Mouse (Mus musculus) liver, embryonic 11.5 days (tissue): ENCODE results near the gene Xrn2. TPM values are rescaled to one million over a fixed set of nuclear protein-coding genes. Genes with fewer than 3 reads are reported as not detected.

ENCODE experiments used
- ATAC-seq: fragments of 200-750 bp; cut with Nextera tagmentation; replicated peaks from 2 replicates; pipeline ENCODE4 v1.8.0; 2017; ENCODE audit warnings: moderate number of reproducible peaks, mild to moderate bottlenecking, moderate TSS enrichment, moderate library complexity; ENCODE audit not compliant: low FRiP score
- DNase-seq: peaks from one replicate; pipeline ENCODE4 v3.0.0-alpha.2; 2017; ENCODE audit warnings: low spot score
- H3K27ac ChIP-seq: fragments of 300-500 bp; sonication (generic); 2 replicates; pipeline ENCODE4 v1.5.1; 2014; ENCODE audit warnings: mild to moderate bottlenecking, low read depth, low read length, control low read depth
- H3K27me3 ChIP-seq: fragments of 300-500 bp; sonication (generic); replicated peaks from 2 replicates; pipeline ENCODE4 v1.6.1; 2014; ENCODE audit warnings: low read length, mixed read lengths; ENCODE audit not compliant: control insufficient read depth, insufficient read depth
- H3K36me3 ChIP-seq: fragments of 300-500 bp; sonication (generic); 2 replicates; pipeline ENCODE4 v1.6.1; 2014; ENCODE audit warnings: mild to moderate bottlenecking, low read length, moderate library complexity, mixed read lengths; ENCODE audit not compliant: control insufficient read depth, insufficient read depth
- H3K4me1 ChIP-seq: fragments of 300-500 bp; sonication (generic); replicated peaks from 2 replicates; pipeline ENCODE4 v1.6.1; 2014; ENCODE audit warnings: low read length, mixed read lengths; ENCODE audit not compliant: control insufficient read depth, insufficient read depth
- H3K4me2 ChIP-seq: fragments of 300-500 bp; sonication (generic); 2 replicates; pipeline ENCODE4 v1.6.1; 2014; ENCODE audit warnings: mild to moderate bottlenecking, control low read depth, moderate library complexity
- H3K4me3 ChIP-seq: fragments of 300-500 bp; sonication (generic); 2 replicates; pipeline ENCODE4 v1.5.1; 2014; ENCODE audit warnings: low read depth, low read length, control low read depth
- H3K9ac ChIP-seq: fragments of 300-500 bp; sonication (generic); 2 replicates; pipeline ENCODE4 v1.6.1; 2014; ENCODE audit warnings: low read depth, low read length, control low read depth
- H3K9me3 ChIP-seq: fragments of 300-500 bp; sonication (generic); 2 replicates; pipeline ENCODE4 v1.6.1; 2016; ENCODE audit warnings: low read length, inconsistent platforms, mixed read lengths; ENCODE audit not compliant: control insufficient read depth
- WGBS: fragments of 180-500 bp; shearing (Covaris S2); extraction: QIAGEN DNeasy Blood & Tissue Kit; methylation state at CpG from one replicate; pipeline ENCODE4 v1.1.7; 2014; 5-methylcytosine and 5-hydroxymethylcytosine counted together
- polyA plus RNA-seq: library from polyadenylated mRNA; unstranded; fragments of >200 nt; fragmentation: Nextera tagmentation; extraction: Ambion mirVana; gene quantifications from 2 replicates; pipeline ENCODE4 v1.2.1, GENCODE M21; 2014

The Xrn2 gene
- polyA plus RNA-seq, 1 experiment from 2014 or later: 88.0 TPM

DNA sequence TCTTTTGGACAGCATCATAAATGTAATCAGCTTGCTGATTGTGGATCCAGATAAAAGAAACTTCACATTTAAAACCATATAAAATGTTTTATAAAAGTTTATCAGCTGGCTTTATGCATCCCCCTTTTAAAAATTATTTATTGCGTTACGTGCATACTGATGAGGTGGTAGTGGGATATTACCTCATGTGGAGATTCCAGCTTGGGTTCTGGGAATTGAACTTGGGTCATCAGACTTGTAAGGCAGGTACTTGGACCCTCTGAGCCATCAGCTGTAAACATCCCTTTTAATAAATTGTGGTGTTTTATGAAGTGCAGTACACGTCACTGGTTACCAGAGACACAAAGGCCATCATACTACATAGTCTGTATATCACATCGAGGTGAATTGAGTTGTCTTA is 61.6 kb downstream of the Xrn2 start:
- no peaks in the 10 kb centered on the region for H3K9me3 ChIP-seq
- no peak for DNase-seq
- H3K36me3 ChIP-seq: no peaks in the 10 kb centered on the region; the same call in 1 of the 2 replicates
- WGBS: 92% methylated on average over 4 of the region's 4 CpGs
- H3K4me1 ChIP-seq: no peaks in the 10 kb centered on the region
- H3K4me3 ChIP-seq: no peak overlapping the region
- H3K4me2 ChIP-seq: no peak overlapping the region
- no peak overlapping the region for H3K9ac ChIP-seq
- H3K27ac ChIP-seq: no peak overlapping the region
- no peaks in the 10 kb centered on the region; the same call in 1 of the 2 replicates for H3K27me3 ChIP-seq
- ATAC-seq: no peak

DNA sequence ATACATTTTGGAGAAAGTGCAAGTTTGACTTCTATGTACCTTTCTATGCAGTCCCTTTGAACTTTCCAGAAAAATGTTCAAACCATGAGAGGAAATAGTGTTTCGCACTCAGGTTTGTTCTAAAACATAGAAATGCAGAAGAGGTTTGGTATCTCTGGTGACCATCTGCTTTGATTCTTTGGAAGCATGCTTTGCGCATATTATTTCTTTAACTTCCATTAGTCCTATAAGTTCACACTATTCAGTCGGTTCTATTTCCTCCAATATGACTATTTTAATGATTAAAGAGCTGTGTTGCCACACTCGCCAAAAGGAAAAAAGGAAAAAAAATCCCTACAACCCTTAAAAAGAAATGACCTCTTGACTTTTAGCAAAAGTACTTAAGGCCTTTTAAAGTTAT is 69.6 kb downstream of the Xrn2 start:
- no peak overlapping the region for H3K4me2 ChIP-seq
- 63% methylated on average over 4 of the region's 4 CpGs for WGBS
- H3K4me1 ChIP-seq: peaks cover 12% of the 10 kb centered on the region
- no peak overlapping the region for H3K4me3 ChIP-seq
- DNase-seq (no peak), ATAC-seq (no peak)
- H3K36me3 ChIP-seq: no peaks in the 10 kb centered on the region
- H3K27ac ChIP-seq: no peak overlapping the region
- peaks cover 63% of the 10 kb centered on the region for H3K27me3 ChIP-seq
- no peaks in the 10 kb centered on the region for H3K9me3 ChIP-seq
- no peak overlapping the region for H3K9ac ChIP-seq

DNA sequence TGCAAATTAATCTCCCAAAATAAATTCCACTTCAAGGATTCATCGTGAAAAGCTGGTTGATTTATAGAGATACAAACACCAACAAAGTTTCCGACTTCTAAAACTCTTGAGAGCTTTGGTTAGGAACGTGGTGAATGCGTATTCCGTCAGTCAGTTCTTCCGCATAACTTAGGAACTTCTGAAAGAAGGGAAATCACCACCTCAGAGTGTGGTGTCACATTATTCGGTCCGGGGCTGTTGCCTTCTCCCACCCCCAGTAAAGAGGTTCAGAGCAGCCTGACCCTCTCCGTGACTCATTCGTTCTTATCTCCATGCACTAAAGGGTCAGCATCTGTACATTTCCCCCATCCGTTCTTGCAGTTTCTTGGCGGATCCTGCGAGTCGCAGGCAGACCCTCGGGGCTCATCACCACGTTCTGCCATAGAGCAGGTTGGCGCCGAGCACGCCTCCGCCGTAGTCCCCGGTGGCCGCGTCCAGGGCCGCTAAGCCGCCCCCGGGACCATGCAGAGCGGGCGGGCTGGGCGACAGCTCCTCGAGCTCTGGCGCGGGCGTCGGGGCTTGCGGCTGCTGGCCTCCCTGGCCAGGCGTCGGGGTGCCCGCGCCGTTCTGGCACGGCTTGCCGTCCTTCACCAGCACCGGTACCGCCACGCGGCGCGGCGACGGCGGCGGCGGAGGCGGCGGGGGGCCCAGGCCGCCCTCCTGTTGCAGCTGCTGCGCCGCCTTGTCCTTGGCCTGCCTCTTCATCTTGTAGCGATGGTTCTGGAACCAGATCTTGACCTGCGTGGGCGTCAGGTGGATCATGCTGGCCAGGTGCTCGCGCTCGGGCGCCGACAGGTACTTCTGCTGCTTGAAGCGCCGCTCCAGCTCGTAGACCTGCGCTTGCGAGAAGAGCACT is 70.9 kb downstream of the Xrn2 start:
- ATAC-seq: 0 out of 2 replicates have a peak, but pooled peaks have one; percentile 32
- no peak overlapping the region for H3K9ac ChIP-seq
- H3K27me3 ChIP-seq: peaks cover 68% of the 10 kb centered on the region
- H3K36me3 ChIP-seq: no peaks in the 10 kb centered on the region
- H3K4me1 ChIP-seq: peaks cover 12% of the 10 kb centered on the region
- H3K27ac ChIP-seq: no peak overlapping the region
- under 1% methylated on average over 72 of the region's 72 CpGs for WGBS
- peak; percentile 53 for DNase-seq
- H3K9me3 ChIP-seq: no peaks in the 10 kb centered on the region
- peak overlapping the region; percentile 57; the same call in 1 of the 2 replicates for H3K4me2 ChIP-seq
- peak overlapping the region; percentile 29 for H3K4me3 ChIP-seq

DNA sequence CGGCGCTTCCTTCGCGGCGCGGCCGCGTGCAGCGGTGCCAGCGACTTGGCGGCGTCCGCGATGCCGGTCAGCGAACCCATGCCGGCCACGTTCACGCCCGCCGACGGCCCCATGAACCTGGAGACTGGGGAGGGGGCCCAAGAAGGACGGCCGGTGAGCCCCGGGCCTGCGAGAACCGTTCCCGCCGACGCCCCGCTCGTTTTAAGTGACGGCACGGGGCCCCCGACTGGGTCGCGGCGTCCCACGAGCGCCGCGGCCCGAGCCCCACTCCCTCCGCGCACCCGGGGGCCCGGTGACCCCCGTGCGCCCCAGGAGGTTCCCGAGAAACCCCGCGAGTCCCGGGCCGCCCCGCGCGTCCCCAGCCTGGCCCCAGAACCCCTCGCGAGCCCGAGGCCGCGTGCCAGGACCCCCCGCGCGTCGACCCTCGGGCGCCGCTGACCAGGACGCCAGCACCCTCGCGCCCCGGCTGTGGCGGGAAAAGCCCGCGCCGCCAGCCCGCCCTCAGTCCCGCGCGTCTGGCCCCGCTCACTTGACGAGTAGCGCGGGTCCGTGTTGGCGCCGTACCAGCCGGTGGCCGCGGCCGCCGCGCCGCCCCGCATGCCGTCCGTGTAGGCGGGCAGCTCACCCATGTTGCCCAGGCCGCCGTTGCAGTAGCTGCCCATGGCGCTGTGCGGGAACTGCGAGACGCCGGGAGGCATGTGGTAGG is 71.7 kb downstream of the Xrn2 start:
- H3K27ac ChIP-seq: no peak overlapping the region
- no peaks in the 10 kb centered on the region for H3K36me3 ChIP-seq
- WGBS: 3% methylated on average over 106 of the region's 106 CpGs
- peak overlapping the region; percentile 57 for H3K4me2 ChIP-seq
- peaks cover 12% of the 10 kb centered on the region for H3K4me1 ChIP-seq
- H3K9me3 ChIP-seq: no peaks in the 10 kb centered on the region
- peaks cover 68% of the 10 kb centered on the region for H3K27me3 ChIP-seq
- DNase-seq (peak; percentile 35), ATAC-seq (peak; percentile 54)
- H3K9ac ChIP-seq: no peak overlapping the region
- H3K4me3 ChIP-seq: peak overlapping the region; percentile 46

DNA sequence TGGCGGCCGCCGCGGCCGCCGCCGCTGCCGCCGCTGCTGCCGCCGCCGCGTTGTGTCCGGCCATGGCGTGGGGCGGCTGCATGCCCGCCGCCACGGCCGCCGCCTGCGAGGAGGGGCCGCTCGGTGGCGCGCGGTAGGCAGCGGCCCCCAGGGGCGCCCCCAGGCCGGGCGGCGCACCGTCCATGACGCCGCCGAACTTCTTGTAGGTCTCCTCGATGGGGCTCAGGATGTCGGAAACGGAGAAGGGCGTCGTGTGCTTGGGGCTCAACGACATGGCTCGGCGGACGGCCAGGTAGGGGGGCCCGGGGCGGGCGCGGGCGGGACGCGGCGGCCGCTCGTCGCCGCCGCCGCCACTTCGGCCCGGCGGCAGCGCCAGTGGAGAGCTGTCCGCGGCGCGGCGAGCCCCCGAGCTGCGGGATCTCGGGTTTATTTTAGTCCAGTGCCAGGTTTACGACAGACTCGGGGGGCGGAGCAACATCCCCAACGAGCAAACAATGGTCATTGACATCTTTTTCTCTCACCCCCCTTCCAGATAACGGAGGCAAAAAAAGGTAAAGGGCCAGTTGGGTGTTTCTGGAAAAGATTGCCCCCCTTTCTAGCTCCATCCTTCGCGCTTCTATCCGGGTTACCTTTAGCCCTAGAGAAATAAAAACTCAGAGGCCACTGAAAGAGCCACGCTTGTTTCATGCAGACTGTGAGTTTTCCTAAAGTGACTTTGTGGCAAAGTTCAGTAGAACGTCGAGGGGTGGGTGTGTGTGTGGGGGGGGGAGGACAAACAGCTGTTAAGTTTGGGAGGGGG is 72.5 kb downstream of the Xrn2 start, which contains the start of gene Nkx2-4:
Gene Nkx2-4 (minus strand): TSS at position 374 of the 799 bp plus-strand sequence.
- Histone ChIP-seq H3K9me3 (no peaks in the 10 kb centered on the region), H3K4me3 (peak within 1 kb of the TSS; percentile 46), H3K4me2 (peak within 1 kb of the TSS; percentile 57), H3K4me1 (peaks cover 12% of the 10 kb centered on the region), H3K9ac (no peak within 1 kb of the TSS; the same call in 1 of the 2 replicates), H3K27ac (no peak within 1 kb of the TSS), H3K36me3 (no peaks in the 10 kb centered on the region), H3K27me3 (peaks cover 66% of the 10 kb centered on the region)
- no peak for ATAC-seq
- WGBS: 2% methylated on average over 80 of the region's 82 CpGs
- DNase-seq: peak; percentile 38

DNA sequence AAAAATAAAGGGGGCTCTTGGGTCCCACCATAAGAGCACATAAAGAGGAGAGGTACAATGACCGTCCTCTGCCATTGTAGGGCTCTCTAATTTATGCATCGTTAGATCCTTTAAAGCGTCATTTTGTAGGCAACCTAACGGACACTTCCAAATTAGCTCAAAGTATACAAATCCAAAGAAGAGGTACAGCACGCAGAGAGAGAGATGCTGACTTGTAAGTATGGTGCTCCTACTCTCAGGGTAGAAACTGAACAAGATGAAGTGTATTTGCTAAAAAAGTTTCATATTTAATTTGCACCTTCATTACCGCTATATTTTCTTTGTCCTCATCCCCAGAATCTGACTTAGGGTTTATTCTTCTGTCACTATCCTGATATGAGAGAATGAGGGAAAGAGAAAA is 73.1 kb downstream of the Xrn2 start:
- no peak overlapping the region for H3K4me2 ChIP-seq
- 11% methylated on average over 6 of the region's 6 CpGs for WGBS
- H3K27me3 ChIP-seq: peaks cover 65% of the 10 kb centered on the region
- DNase-seq: no peak
- no peaks in the 10 kb centered on the region for H3K9me3 ChIP-seq
- peaks cover 12% of the 10 kb centered on the region for H3K4me1 ChIP-seq
- no peak overlapping the region for H3K9ac ChIP-seq
- ATAC-seq: no peak
- no peak overlapping the region for H3K27ac ChIP-seq
- H3K4me3 ChIP-seq: no peak overlapping the region
- H3K36me3 ChIP-seq: no peaks in the 10 kb centered on the region

DNA sequence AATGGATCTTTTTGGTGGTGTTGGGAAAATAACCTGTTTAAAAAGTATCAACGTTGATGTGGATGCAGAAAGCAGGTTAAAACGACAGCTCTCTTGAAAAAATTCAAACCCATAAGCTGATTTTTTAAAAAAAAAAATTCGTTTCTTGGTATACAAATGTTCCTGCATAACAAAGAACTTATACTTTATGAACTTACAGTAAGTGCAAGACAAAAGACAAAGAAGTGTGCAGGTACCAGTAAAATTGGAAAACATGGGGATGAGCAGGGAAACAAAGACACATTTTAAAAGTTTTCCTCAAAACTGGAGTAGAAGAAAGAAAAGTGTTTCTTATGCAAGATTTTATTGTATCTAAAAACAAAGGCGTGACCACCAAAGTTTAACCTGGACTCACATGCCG is 73.6 kb downstream of the Xrn2 start:
- ATAC-seq: no peak
- Histone ChIP-seq H3K36me3 (no peaks in the 10 kb centered on the region), H3K4me1 (peaks cover 12% of the 10 kb centered on the region), H3K4me3 (no peak overlapping the region), H3K9ac (no peak overlapping the region), H3K9me3 (no peaks in the 10 kb centered on the region), H3K4me2 (no peak overlapping the region), H3K27me3 (peaks cover 60% of the 10 kb centered on the region), H3K27ac (no peak overlapping the region)
- 23% methylated on average over 5 of the region's 5 CpGs for WGBS
- DNase-seq: no peak

DNA sequence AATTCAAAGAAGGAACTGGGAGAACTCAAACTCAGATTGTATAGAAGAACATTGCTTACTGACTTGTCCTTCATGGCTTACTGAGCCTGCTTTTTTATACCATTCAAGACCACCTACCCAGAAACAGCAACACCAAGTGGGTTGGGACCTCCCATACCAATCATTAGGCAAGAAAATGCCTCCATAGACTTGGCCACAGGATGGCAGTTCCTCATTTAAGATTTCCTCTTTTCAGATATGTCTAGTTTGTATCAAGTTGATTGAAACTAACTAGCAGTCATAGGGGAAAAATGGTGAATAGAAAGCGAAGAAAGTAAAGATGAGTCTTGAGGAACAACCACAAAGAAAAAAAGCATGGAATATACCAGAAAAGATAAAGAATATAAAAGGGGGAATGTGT is 106.9 kb downstream of the Xrn2 start:
- 73% methylated on average over 1 of the region's 1 CpGs for WGBS
- H3K27me3 ChIP-seq: no peaks in the 10 kb centered on the region
- H3K4me3 ChIP-seq: no peak overlapping the region
- H3K36me3 ChIP-seq: no peaks in the 10 kb centered on the region
- H3K4me2 ChIP-seq: no peak overlapping the region
- H3K27ac ChIP-seq: no peak overlapping the region
- H3K9me3 ChIP-seq: no peaks in the 10 kb centered on the region
- no peaks in the 10 kb centered on the region for H3K4me1 ChIP-seq
- DNase-seq: no peak
- H3K9ac ChIP-seq: no peak overlapping the region
- no peak for ATAC-seq
